Mouse (Mus musculus): ENCODE results near the gene St5. TPM values are rescaled to one million over a fixed set of nuclear protein-coding genes. Genes with fewer than 3 reads are reported as not detected.

Gene St5
- polyA plus RNA-seq, 1 experiment, result 35.3 TPM

DNA sequence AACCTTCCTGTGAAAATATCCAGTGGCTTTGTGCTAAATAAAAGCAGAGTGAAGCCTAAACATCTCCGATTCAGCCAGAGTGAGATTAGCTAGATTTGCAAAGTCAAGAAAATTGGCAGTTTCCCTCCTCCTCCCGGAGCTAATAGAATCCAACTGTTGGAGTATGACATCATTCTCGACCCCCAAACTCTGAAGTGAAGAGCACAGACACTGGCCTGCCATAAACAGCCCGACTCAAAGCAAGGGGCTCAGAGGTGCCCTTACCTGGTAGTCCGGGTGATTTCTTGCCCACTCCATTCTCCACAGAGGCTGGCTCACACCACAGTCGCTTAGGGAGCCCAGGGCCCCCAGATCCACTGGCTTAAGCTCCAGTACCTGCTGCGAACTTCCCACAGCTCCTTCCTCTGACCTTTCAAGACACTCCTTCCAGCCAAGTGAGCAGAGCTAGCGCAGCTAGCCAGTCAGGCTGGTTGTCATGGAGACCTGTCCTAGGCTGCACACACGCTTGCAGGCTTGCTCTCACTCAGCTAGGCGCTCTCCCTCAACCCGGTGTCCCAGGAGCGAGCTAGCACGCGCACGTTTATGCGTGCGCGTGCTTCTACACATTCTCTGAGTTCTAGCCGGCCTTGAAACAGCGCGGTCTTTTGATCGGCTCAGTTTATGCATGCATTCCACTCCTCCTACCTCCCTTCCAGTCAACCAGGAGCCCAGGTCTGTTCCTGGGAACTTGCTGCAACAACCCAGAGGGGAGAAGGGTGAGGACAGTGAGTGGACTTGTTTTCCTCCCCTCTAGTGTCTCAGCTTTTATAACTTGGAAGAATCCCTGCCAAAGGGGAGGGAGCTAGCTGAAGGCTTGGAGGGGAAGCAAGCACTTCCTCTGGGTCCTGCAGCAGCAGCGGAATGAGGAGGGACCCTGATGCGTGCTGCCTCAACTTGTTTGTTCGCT is 87.1 kb downstream of the St5 start:
- H3K4me1 ChIP-seq (ENCODE audit: control insufficient read depth, insufficient read depth, low read length), result peaks cover 12% of the 10 kb centered on the region
- H3K27me3 ChIP-seq (ENCODE audit: control insufficient read depth, insufficient read depth, low read length), result no peaks in the 10 kb centered on the region

GRCm38 (mm10) chr7:109615601-109616000 is 87.8 kb downstream of the St5 start:
- Histone ChIP-seq H3K27me3 (ENCODE audit: control insufficient read depth, insufficient read depth, low read length) (no peaks in the 10 kb centered on the region), H3K4me1 (ENCODE audit: control insufficient read depth, insufficient read depth, low read length) (peaks cover 12% of the 10 kb centered on the region), H3K4me3 (ENCODE audit: control insufficient read depth, low read depth, low read length) (peak overlapping the region; percentile 27), H3K27ac (ENCODE audit: control insufficient read depth, insufficient read depth, low read depth, low read length) (peak overlapping the region; percentile 75), H3K36me3 (ENCODE audit: control insufficient read depth, insufficient read depth, low read length) (no peaks in the 10 kb centered on the region)
- TF ChIP-seq CTCF (IDR thresholded peaks at IDR 0.05; ENCODE audit: control insufficient read depth, insufficient read depth, insufficient replicate concordance, low read depth, low read length), result no peak
- no peak for TF ChIP-seq POLR2A (IDR thresholded peaks at IDR 0.05; ENCODE audit: control insufficient read depth, low read depth, low read length)

More for the DNA sequence above, 87.1 kb downstream of the St5 start:
- no peaks in the 10 kb centered on the region for H3K36me3 ChIP-seq (ENCODE audit: control insufficient read depth, insufficient read depth, low read length)
- peak overlapping the region; percentile 66 for H3K4me3 ChIP-seq (ENCODE audit: control insufficient read depth, low read depth, low read length)
- no peak for TF ChIP-seq POLR2A (IDR thresholded peaks at IDR 0.05; ENCODE audit: control insufficient read depth, low read depth, low read length)
- 0 out of 2 replicates have a peak, but pooled peaks have one; percentile 2 for TF ChIP-seq CTCF (IDR thresholded peaks at IDR 0.05; ENCODE audit: control insufficient read depth, insufficient read depth, insufficient replicate concordance, low read depth, low read length)
- peak overlapping the region; percentile 75 for H3K27ac ChIP-seq (ENCODE audit: control insufficient read depth, insufficient read depth, low read depth, low read length)

GRCm38 (mm10) chr7:109614939-109615338 is 88.5 kb downstream of the St5 start:
- TF ChIP-seq POLR2A (IDR thresholded peaks at IDR 0.05; ENCODE audit: control insufficient read depth, low read depth, low read length) (no peak), CTCF (IDR thresholded peaks at IDR 0.05; ENCODE audit: control insufficient read depth, insufficient read depth, insufficient replicate concordance, low read depth, low read length) (no peak)
- H3K36me3 ChIP-seq (ENCODE audit: control insufficient read depth, insufficient read depth, low read length), result no peaks in the 10 kb centered on the region
- H3K27me3 ChIP-seq (ENCODE audit: control insufficient read depth, insufficient read depth, low read length), result no peaks in the 10 kb centered on the region
- peaks cover 12% of the 10 kb centered on the region for H3K4me1 ChIP-seq (ENCODE audit: control insufficient read depth, insufficient read depth, low read length)
- peak overlapping the region; percentile 1; the same call in 1 of the 2 replicates for H3K4me3 ChIP-seq (ENCODE audit: control insufficient read depth, low read depth, low read length)
- peak overlapping the region; percentile 75 for H3K27ac ChIP-seq (ENCODE audit: control insufficient read depth, insufficient read depth, low read depth, low read length)

GRCm38 (mm10) chr7:109613531-109614021 is 89.8 kb downstream of the St5 start:
- Histone ChIP-seq H3K4me3 (ENCODE audit: control insufficient read depth, low read depth, low read length) (no peak overlapping the region), H3K36me3 (ENCODE audit: control insufficient read depth, insufficient read depth, low read length) (no peaks in the 10 kb centered on the region), H3K27ac (ENCODE audit: control insufficient read depth, insufficient read depth, low read depth, low read length) (peak overlapping the region; percentile 67), H3K27me3 (ENCODE audit: control insufficient read depth, insufficient read depth, low read length) (no peaks in the 10 kb centered on the region), H3K4me1 (ENCODE audit: control insufficient read depth, insufficient read depth, low read length) (peaks cover 12% of the 10 kb centered on the region)
- TF ChIP-seq CTCF (IDR thresholded peaks at IDR 0.05; ENCODE audit: control insufficient read depth, insufficient read depth, insufficient replicate concordance, low read depth, low read length) (no peak), POLR2A (IDR thresholded peaks at IDR 0.05; ENCODE audit: control insufficient read depth, low read depth, low read length) (no peak)

DNA sequence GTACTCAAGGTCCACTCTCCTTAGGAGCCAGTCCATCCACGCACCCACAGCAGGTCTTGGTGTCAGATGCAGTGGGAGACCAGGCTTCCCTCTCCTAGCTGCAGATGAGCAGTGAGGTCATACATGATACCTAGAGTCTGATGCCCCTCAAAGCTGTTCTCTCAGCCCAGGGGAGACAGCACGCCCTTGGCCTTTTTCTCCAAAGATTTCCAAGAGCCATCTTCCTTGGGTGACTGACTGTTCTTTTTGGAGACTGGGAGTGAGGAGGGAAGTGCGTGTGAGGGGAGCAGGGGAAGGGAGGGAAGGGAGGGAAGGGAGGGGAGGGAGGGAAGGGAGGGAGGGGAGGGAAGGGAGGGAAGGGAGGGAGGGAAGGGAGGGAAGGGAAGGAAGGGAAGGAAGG is 90.4 kb downstream of the St5 start:
- Histone ChIP-seq H3K27me3 (ENCODE audit: control insufficient read depth, insufficient read depth, low read length) (no peaks in the 10 kb centered on the region), H3K4me3 (ENCODE audit: control insufficient read depth, low read depth, low read length) (no peak overlapping the region), H3K4me1 (ENCODE audit: control insufficient read depth, insufficient read depth, low read length) (peaks cover 12% of the 10 kb centered on the region), H3K27ac (ENCODE audit: control insufficient read depth, insufficient read depth, low read depth, low read length) (no peak overlapping the region), H3K36me3 (ENCODE audit: control insufficient read depth, insufficient read depth, low read length) (no peaks in the 10 kb centered on the region)
- TF ChIP-seq POLR2A (IDR thresholded peaks at IDR 0.05; ENCODE audit: control insufficient read depth, low read depth, low read length) (no peak), CTCF (IDR thresholded peaks at IDR 0.05; ENCODE audit: control insufficient read depth, insufficient read depth, insufficient replicate concordance, low read depth, low read length) (no peak)

- no peaks in the 10 kb centered on the region for H3K36me3 ChIP-seq (ENCODE audit: control insufficient read depth, insufficient read depth, low read length)
- no peaks in the 10 kb centered on the region for H3K27me3 ChIP-seq (ENCODE audit: control insufficient read depth, insufficient read depth, low read length)
- no peak overlapping the region for H3K4me3 ChIP-seq (ENCODE audit: control insufficient read depth, low read depth, low read length)
- H3K27ac ChIP-seq (ENCODE audit: control insufficient read depth, insufficient read depth, low read depth, low read length), result no peak overlapping the region
- H3K4me1 ChIP-seq (ENCODE audit: control insufficient read depth, insufficient read depth, low read length), result peaks cover 12% of the 10 kb centered on the region
- TF ChIP-seq CTCF (IDR thresholded peaks at IDR 0.05; ENCODE audit: control insufficient read depth, insufficient read depth, insufficient replicate concordance, low read depth, low read length) (no peak), POLR2A (IDR thresholded peaks at IDR 0.05; ENCODE audit: control insufficient read depth, low read depth, low read length) (no peak)
Observed at GRCm38 (mm10) chr7:109612531-109612930, 90.9 kb downstream of the St5 start.

DNA sequence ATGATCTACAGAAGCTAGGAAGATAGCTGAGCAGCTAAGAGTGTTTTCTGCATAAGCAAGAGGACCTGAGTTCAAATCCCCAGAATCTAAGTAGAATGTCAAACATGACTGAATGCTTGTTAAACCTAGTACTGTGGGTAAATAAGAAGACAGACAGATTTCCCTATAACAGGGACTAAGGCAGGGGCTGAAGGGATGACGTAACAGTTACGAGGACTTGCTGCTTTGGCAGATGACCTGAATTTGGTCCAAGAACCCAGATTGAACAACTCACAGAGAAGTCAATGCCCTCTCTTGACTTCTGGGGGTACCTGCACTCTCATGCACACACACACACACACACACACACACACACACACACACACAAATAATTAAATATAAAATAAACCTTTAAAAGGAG is 93.1 kb downstream of the St5 start:
- no peaks in the 10 kb centered on the region for H3K27me3 ChIP-seq (ENCODE audit: control insufficient read depth, insufficient read depth, low read length)
- no peak overlapping the region for H3K27ac ChIP-seq (ENCODE audit: control insufficient read depth, insufficient read depth, low read depth, low read length)
- H3K36me3 ChIP-seq (ENCODE audit: control insufficient read depth, insufficient read depth, low read length), result no peaks in the 10 kb centered on the region
- no peak overlapping the region for H3K4me3 ChIP-seq (ENCODE audit: control insufficient read depth, low read depth, low read length)
- H3K4me1 ChIP-seq (ENCODE audit: control insufficient read depth, insufficient read depth, low read length), result peaks cover 3% of the 10 kb centered on the region
- TF ChIP-seq POLR2A (IDR thresholded peaks at IDR 0.05; ENCODE audit: control insufficient read depth, low read depth, low read length), result no peak
- TF ChIP-seq CTCF (IDR thresholded peaks at IDR 0.05; ENCODE audit: control insufficient read depth, insufficient read depth, insufficient replicate concordance, low read depth, low read length), result no peak
